Mouse (Mus musculus): ENCODE data around the gene Pkp1.

- TF ChIP-seq CTCF (IDR thresholded peaks at IDR 0.05) = no peak
- no peak for TF ChIP-seq EP300 (IDR thresholded peaks at IDR 0.05)
Measured at GRCm38 (mm10) chr1:135853200-135853599, 65.8 kb downstream of the Pkp1 start.
